Mouse (Mus musculus) small intestine, adult 2 months (tissue): ENCODE data around the gene Uba5. TPM values are rescaled to one million over a fixed set of nuclear protein-coding genes. Genes with fewer than 3 reads are reported as not detected.

Experiments used
- H3K27ac ChIP-seq: fragments of 200-500 bp; 2 replicates; pipeline ENCODE4 v1.5.1; 2012; ENCODE audit warnings: low read depth, low read length, control low read depth, inconsistent platforms; ENCODE audit not compliant: insufficient read depth
- H3K27me3 ChIP-seq: fragments of 200-500 bp; 2 replicates; pipeline ENCODE4 v1.6.1; 2012; ENCODE audit warnings: mild to moderate bottlenecking, moderate library complexity, low read length, inconsistent platforms; ENCODE audit not compliant: control insufficient read depth, insufficient read depth
- H3K36me3 ChIP-seq: fragments of 200-500 bp; 2 replicates; pipeline ENCODE4 v1.6.1; 2012; ENCODE audit warnings: mild to moderate bottlenecking, low read length, control low read depth, inconsistent platforms; ENCODE audit not compliant: control insufficient read depth, insufficient read depth
- H3K4me1 ChIP-seq: fragments of 200-500 bp; 2 replicates; pipeline ENCODE4 v1.6.1; 2012; ENCODE audit warnings: low read length, inconsistent platforms, mixed read lengths; ENCODE audit not compliant: control insufficient read depth, insufficient read depth, insufficient read length
- H3K4me3 ChIP-seq: fragments of 200-500 bp; 2 replicates; pipeline ENCODE4 v1.5.1; 2012; ENCODE audit warnings: low read depth, mild to moderate bottlenecking, control low read depth, inconsistent platforms, low read length, moderate library complexity
- CTCF ChIP-seq: fragments of 200-500 bp; IDR thresholded peaks from 2 replicates; pipeline ENCODE4 v1.5.1; 2012; ENCODE audit warnings: low read depth, mild to moderate bottlenecking, control low read depth, inconsistent platforms, low read length, moderate library complexity, mixed read lengths; ENCODE audit not compliant: insufficient replicate concordance, insufficient read length; ENCODE audit errors: extremely low read depth
- POLR2A ChIP-seq: fragments of 200-500 bp; IDR thresholded peaks from 2 replicates; pipeline ENCODE4 v1.6.1; 2012; ENCODE audit warnings: low read depth, mild to moderate bottlenecking, control low read depth, inconsistent platforms, low read length, moderate library complexity
- WGBS: fragments of 180-500 bp; shearing (Covaris S2); methylation state at CpG from one replicate; pipeline ENCODE4 v1.1.7; 2018; 5-methylcytosine and 5-hydroxymethylcytosine counted together
- polyA plus RNA-seq: library from polyadenylated mRNA; depleted of rRNA; stranded (reverse); fragments of >200 nt; gene quantifications from 2 replicates; pipeline ENCODE4 v1.2.3, GENCODE M21; 2012

Gene Uba5
- polyA plus RNA-seq, 1 experiment = 10.6 TPM

- WGBS = 0% methylated on average over 30 of the region's 30 CpGs
- no peaks in the 10 kb centered on the region for H3K27me3 ChIP-seq
- peak within 1 kb of the TSS; percentile 97 for H3K4me3 ChIP-seq
- H3K4me1 ChIP-seq = no peaks in the 10 kb centered on the region
- TF ChIP-seq POLR2A = peak; percentile 64; the same call in 1 of the 2 replicates
- TF ChIP-seq CTCF = no peak
- peaks cover 8% of the 10 kb centered on the region; the same call in 1 of the 2 replicates for H3K36me3 ChIP-seq
- peak within 1 kb of the TSS; percentile 87 for H3K27ac ChIP-seq
These were observed 469 bp upstream of the Uba5 start, which contains the start of gene Acad11 for GRCm38 (mm10) chr9:104063244-104063961. TSS of gene Acad11 (plus strand) at chr9:104063377.

GRCm38 (mm10) chr9:104051028-104051427, 11.9 kb downstream of the Uba5 start:
- Histone ChIP-seq H3K36me3 (peaks cover 75% of the 10 kb centered on the region), H3K4me3 (no peak overlapping the region), H3K27me3 (no peaks in the 10 kb centered on the region), H3K4me1 (no peaks in the 10 kb centered on the region), H3K27ac (no peak overlapping the region)
- no peak for TF ChIP-seq CTCF
- no peak for TF ChIP-seq POLR2A
- 92% methylated on average over 6 of the region's 6 CpGs for WGBS

GRCm38 (mm10) chr9:104043676-104044075, 19.3 kb downstream of the Uba5 start:
- Histone ChIP-seq H3K36me3 (peaks cover 27% of the 10 kb centered on the region), H3K4me1 (no peaks in the 10 kb centered on the region), H3K27me3 (no peaks in the 10 kb centered on the region), H3K27ac (no peak overlapping the region), H3K4me3 (no peak overlapping the region)
- 85% methylated on average over 4 of the region's 4 CpGs for WGBS
- TF ChIP-seq POLR2A (no peak), CTCF (no peak)

- Histone ChIP-seq H3K36me3 (peaks cover 3% of the 10 kb centered on the region), H3K4me3 (no peak within 1 kb of the TSS), H3K27ac (no peak within 1 kb of the TSS), H3K4me1 (no peaks in the 10 kb centered on the region), H3K27me3 (no peaks in the 10 kb centered on the region)
- WGBS = 62% methylated on average over 2 of the region's 2 CpGs
- TF ChIP-seq CTCF (no peak), POLR2A (no peak)
These were observed 22.6 kb downstream of the Uba5 start, which contains the start of gene Gm28305 for GRCm38 (mm10) chr9:104040362-104040761. TSS of gene Gm28305 (plus strand) at chr9:104040662.

GRCm38 (mm10) chr9:104039742-104040141, 23.2 kb downstream of the Uba5 start:
- Histone ChIP-seq H3K36me3 (peaks cover 3% of the 10 kb centered on the region), H3K4me1 (no peaks in the 10 kb centered on the region), H3K27me3 (no peaks in the 10 kb centered on the region), H3K4me3 (no peak overlapping the region), H3K27ac (no peak overlapping the region)
- WGBS = 78% methylated on average over 4 of the region's 4 CpGs
- TF ChIP-seq POLR2A (no peak), CTCF (no peak)

- Histone ChIP-seq H3K27me3 (no peaks in the 10 kb centered on the region), H3K36me3 (peaks cover 3% of the 10 kb centered on the region), H3K4me3 (no peak overlapping the region), H3K27ac (no peak overlapping the region), H3K4me1 (no peaks in the 10 kb centered on the region)
- TF ChIP-seq CTCF (no peak), POLR2A (no peak)
- WGBS = 89% methylated on average over 21 of the region's 21 CpGs
These were observed 23.8 kb downstream of the Uba5 start for GRCm38 (mm10) chr9:104039031-104039695.

GRCm38 (mm10) chr9:104038266-104038665, 24.7 kb downstream of the Uba5 start:
- no peak overlapping the region for H3K27ac ChIP-seq
- H3K36me3 ChIP-seq = peaks cover 3% of the 10 kb centered on the region
- TF ChIP-seq POLR2A (no peak), CTCF (no peak)
- no peaks in the 10 kb centered on the region for H3K4me1 ChIP-seq
- WGBS = 90% methylated on average over 13 of the region's 13 CpGs
- H3K27me3 ChIP-seq = no peaks in the 10 kb centered on the region
- no peak overlapping the region for H3K4me3 ChIP-seq
